Mouse (Mus musculus): Measurements from ENCODE around the gene Mgat4c.

The Mgat4c gene

DNA sequence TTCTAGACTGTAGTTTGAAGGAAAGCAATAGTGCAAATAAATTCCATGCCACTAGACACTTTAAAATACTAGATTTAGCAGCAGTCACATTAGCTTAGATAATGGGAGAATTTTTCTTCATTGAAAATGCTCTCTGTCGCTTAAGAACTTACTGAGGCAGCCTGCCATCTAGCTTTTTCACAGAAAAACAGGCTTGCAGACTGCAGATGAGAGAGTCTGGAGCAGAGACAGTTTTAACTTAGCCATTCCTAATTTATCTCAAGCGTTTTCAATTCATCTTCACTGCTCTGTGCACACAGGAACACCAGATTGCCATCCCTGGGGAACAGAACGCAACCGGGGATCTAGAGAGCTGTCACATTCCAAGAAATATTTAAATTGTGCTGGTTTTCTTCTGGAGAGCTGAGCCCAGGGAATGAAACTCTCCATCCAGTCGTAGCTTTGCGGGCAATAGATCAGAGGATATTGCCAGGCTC, at the start of gene Mgat4c:
Gene Mgat4c (plus strand): TSS at position 51 of the 476 bp plus-strand sequence.
- no peak for DNase-seq (ENCODE audit: low read depth in 2 of 2, low spot score in 2 of 2)

DNA sequence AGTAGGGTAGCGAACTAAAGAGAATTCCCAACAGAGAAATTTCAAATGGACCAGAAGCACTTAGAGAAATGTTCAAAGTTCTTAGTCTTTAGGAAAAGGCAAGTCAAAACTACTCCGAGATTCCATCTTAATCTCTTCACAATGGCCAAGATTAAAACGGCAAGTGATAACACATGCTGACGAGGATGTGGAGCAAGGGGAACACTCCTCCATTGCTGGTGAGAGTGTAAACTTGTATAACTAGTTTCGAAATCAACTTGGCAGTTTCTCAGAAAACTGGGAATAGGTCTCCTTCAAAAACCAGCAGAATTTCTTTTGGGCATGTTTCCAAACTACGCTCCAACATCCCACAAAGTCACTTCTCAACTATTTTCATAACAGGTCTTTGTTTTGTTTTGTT, 46.0 kb upstream of the Mgat4c start:
- DNase-seq (ENCODE audit: low read depth in 2 of 2, low spot score in 2 of 2) = no peak

- DNase-seq (ENCODE audit: low read depth in 2 of 2, low spot score in 2 of 2) = no peak
These were observed 40.2 kb upstream of the Mgat4c start for GRCm38 (mm10) chr10:101641048-101641447.

GRCm38 (mm10) chr10:101681914-101682313, 627 bp downstream of the Mgat4c start:
- no peak for DNase-seq (ENCODE audit: low read depth in 2 of 2, low spot score in 2 of 2)

GRCm38 (mm10) chr10:101761828-101762227, 80.5 kb downstream of the Mgat4c start:
- no peak for DNase-seq (ENCODE audit: low read depth in 2 of 2, low spot score in 2 of 2)

DNA sequence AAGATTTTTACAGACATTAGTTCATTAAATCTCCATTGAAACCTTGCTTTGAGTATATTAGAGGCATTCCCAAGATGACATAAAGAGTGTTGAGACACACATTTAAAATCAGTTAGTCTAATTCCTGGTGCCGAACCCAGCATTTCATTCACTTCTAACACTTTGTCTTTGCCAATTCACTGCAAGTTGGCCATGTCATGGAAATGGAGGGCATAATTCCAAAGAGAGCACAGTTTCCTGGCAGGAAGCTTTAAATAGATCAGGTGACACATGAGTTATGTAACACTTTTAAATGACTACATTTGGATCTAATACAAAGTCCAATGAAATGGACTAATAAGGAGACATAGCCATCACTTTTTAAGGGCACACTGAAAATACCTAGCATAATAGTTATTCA, 89.4 kb downstream of the Mgat4c start:
- DNase-seq (ENCODE audit: low read depth in 2 of 2, low spot score in 2 of 2) = no peak

DNA sequence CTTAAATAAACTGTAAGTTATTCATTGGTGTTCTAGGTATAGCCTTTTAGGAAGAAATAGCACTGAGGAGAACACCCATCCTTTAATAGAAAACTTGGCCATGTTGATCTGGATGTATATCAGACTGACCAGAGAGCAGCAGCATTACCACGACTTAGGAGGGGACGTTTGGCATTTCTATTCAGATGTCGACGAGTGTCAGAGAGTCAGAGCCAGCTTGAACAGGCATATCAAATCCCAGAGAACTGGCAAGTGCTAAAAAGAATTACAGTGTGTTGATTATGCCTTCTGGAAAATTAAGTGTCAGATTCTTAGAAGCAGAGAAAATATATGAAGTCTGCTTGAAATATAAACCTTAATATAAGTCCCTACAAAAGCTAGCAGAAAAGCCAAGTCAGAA, 89.9 kb downstream of the Mgat4c start:
- DNase-seq (ENCODE audit: low read depth in 2 of 2, low spot score in 2 of 2) = no peak

GRCm38 (mm10) chr10:101783161-101783744, 102.0 kb downstream of the Mgat4c start:
- DNase-seq (ENCODE audit: low read depth in 2 of 2, low spot score in 2 of 2) = no peak

- DNase-seq (ENCODE audit: low read depth in 2 of 2, low spot score in 2 of 2) = no peak
These were observed 114.2 kb downstream of the Mgat4c start for GRCm38 (mm10) chr10:101795507-101795906.

DNA sequence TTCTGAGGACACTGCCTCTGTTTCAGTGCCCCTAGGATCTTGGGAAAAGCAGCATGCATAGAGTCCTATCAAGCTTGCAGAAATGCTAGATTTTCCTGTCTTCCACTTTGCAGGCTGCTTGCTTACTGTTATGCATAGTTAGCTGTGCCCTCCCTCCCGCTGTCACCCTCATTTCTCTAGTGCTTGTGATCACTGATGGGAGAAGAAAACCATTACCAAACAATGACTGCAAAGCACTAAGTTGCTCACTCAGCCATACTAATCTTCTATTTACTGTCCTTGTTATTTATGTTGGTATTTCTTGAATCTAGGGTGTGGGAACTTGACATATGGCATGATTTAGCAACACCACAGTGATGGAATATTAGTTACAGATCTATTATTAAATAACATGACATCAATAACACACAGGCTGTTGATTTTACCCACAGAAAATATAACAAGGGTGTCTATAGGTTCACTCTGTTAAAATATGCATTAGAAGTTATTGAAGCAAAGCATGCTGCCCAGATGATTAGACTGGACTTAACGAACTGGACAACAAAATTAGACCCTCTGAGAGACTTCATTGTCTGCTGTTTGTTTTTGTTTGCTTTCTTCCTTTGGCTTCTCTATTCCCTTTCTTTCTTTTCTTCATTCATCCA, 117.7 kb downstream of the Mgat4c start:
- no peak for DNase-seq (ENCODE audit: low read depth in 2 of 2, low spot score in 2 of 2)

DNA sequence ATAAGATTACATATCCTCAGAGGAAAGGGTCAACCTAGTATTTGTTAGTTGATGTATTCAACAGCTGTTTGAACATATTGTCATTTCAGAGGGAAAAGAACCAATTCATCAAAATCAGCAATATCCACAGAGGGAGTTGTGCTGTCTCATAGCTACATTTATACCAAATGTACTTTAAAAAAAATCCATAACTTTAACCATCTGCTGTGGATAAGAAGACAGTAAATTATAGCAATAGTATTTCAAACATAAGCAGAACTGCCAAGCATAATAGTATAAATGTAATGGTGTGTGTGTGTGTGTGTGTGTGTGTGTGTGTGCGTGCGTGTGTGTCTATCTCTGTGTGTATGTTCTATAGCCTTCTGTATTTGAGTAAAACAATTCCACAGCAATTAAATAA, 127.5 kb downstream of the Mgat4c start:
- DNase-seq (ENCODE audit: low read depth in 2 of 2, low spot score in 2 of 2) = no peak

- no peak for DNase-seq (ENCODE audit: low read depth in 2 of 2, low spot score in 2 of 2)
These were observed 135.6 kb downstream of the Mgat4c start for GRCm38 (mm10) chr10:101816902-101817301.

GRCm38 (mm10) chr10:101827944-101828343, 146.7 kb downstream of the Mgat4c start:
- DNase-seq (ENCODE audit: low read depth in 2 of 2, low spot score in 2 of 2) = no peak

- no peak for DNase-seq (ENCODE audit: low read depth in 2 of 2, low spot score in 2 of 2)
These were observed 174.8 kb downstream of the Mgat4c start for GRCm38 (mm10) chr10:101856115-101856514.

DNA sequence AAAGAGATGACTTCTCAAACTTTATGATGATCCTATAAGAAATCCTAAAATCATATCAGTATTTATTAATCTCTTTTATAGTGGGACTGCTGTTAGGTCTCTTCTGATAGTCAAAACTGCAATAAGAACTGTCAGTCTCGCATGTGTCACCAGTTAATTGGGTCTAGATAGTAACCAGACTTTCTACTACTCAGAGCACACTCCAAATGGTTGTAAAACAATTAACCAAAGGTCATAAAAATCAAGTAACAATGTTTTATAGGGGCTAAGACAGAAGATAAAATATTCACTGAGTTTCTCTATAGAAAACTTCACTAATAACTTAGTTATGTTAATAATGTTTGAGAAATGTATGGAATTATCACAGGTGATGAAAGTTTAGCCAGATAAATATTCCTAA, 208.6 kb downstream of the Mgat4c start:
- DNase-seq (ENCODE audit: low read depth in 2 of 2, low spot score in 2 of 2) = no peak

GRCm38 (mm10) chr10:101917328-101917814, 236.1 kb downstream of the Mgat4c start:
- no peak for DNase-seq (ENCODE audit: low read depth in 2 of 2, low spot score in 2 of 2)

DNA sequence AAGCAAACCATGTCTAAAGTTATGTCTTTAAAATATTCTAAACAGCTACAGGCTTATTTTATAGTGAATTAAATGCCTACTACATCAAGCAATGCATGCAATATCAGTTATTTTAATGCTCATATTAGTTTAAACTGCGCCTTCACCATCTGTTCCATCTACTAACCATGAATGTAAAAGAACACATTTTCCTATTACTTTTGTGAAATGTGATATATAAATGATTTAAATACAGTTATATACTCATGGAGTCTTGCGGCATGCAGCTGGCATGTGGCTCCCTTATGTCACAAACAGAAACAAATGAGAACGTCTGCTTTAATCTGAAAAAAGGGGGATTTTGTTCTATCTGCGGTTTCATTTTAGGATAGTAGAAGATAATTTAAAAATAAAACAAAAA, 316.3 kb downstream of the Mgat4c start:
- no peak for DNase-seq (ENCODE audit: low read depth in 2 of 2, low spot score in 2 of 2)

GRCm38 (mm10) chr10:102042513-102042912, 361.2 kb downstream of the Mgat4c start:
- DNase-seq (ENCODE audit: low read depth in 2 of 2, low spot score in 2 of 2) = no peak

- no peak for DNase-seq (ENCODE audit: low read depth in 2 of 2, low spot score in 2 of 2)
These were observed 374.9 kb downstream of the Mgat4c start for GRCm38 (mm10) chr10:102056218-102056617.

DNA sequence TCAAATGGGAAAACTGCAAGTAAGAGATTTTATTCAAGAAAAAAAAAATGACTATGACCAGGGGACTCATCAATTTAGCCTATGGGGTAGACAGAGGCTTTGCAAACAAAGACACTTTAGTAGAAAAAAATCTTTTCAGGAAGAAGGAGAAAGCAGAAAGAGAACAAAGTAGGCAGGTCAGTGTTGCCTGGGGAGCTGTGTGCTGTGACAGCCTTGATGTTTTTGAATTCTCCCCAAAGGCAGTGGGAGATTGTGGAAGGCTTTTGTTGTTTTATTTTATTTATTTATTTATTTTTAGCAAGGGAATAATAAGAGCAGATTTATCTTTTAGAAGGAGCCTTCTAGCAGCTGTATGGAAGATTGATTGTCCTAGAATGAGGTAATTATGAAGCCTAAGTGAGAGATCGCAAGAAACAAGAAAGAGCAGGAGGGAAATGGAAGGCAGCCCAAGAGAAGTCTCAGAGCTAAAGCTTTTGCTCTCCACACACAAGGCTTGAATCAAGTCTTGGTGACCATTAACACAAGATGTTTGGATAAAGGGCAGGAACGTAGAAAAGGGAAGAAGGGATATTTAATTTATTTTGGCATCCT, 375.8 kb downstream of the Mgat4c start:
- DNase-seq (ENCODE audit: low read depth in 2 of 2, low spot score in 2 of 2) = no peak

GRCm38 (mm10) chr10:102074541-102075398, 393.5 kb downstream of the Mgat4c start:
- DNase-seq (ENCODE audit: low read depth in 2 of 2, low spot score in 2 of 2) = no peak

Measured in CD8-positive naive resting alpha-beta T cell, adult 2 months (primary cell).